Mouse (Mus musculus) embryonic fibroblast, embryonic 13.5 days (primary cell): ENCODE results near the gene Dlx2. TPM values are rescaled to one million over a fixed set of nuclear protein-coding genes. Genes with fewer than 3 reads are reported as not detected.

ENCODE experiments used
- H3K27ac ChIP-seq: 2 replicates; pipeline ENCODE4 v1.5.1; 2012; ENCODE audit warnings: low read length, control low read depth, inconsistent platforms; ENCODE audit not compliant: insufficient read depth
- H3K4me1 ChIP-seq: 2 replicates; pipeline ENCODE4 v1.6.1; 2011; ENCODE audit warnings: low read length; ENCODE audit not compliant: control insufficient read depth, insufficient read depth
- H3K4me3 ChIP-seq: 2 replicates; pipeline ENCODE4 v1.5.1; 2011; ENCODE audit warnings: mild to moderate bottlenecking, control low read depth, low read length; ENCODE audit not compliant: insufficient read depth
- CTCF ChIP-seq: IDR thresholded peaks from 2 replicates; pipeline ENCODE4 v1.5.1; 2011; ENCODE audit warnings: mild to moderate bottlenecking, control low read depth, low read length, moderate library complexity, borderline replicate concordance; ENCODE audit not compliant: insufficient read depth
- POLR2A ChIP-seq: IDR thresholded peaks from 2 replicates; pipeline ENCODE4 v1.6.1; 2011; ENCODE audit warnings: low read depth, mild to moderate bottlenecking, control low read depth, low read length, moderate library complexity
- polyA plus RNA-seq: library from polyadenylated mRNA; stranded (reverse); fragments of >200 nt; gene quantifications from 2 replicates; pipeline ENCODE4 v1.2.4, GENCODE M21; 2011; ENCODE audit warnings: low read depth; ENCODE audit not compliant: missing spikeins, insufficient read length

The Dlx2 gene
- polyA plus RNA-seq, 1 experiment: 2.4 TPM

- no peak overlapping the region for H3K4me3 ChIP-seq
- H3K4me1 ChIP-seq: no peaks in the 10 kb centered on the region
- TF ChIP-seq CTCF: no peak
- no peak overlapping the region for H3K27ac ChIP-seq
Measured at GRCm38 (mm10) chr2:71550330-71550729, 3.8 kb upstream of the Dlx2 start.

- TF ChIP-seq CTCF (peak; percentile 92), POLR2A (no peak)
- Histone ChIP-seq H3K4me3 (no peak overlapping the region), H3K4me1 (no peaks in the 10 kb centered on the region), H3K27ac (no peak overlapping the region)
Measured at GRCm38 (mm10) chr2:71547829-71548228, 1.3 kb upstream of the Dlx2 start.

- peak overlapping the region; percentile 58 for H3K4me3 ChIP-seq
- no peak overlapping the region; the same call in 1 of the 2 replicates for H3K27ac ChIP-seq
- H3K4me1 ChIP-seq: no peaks in the 10 kb centered on the region
- TF ChIP-seq POLR2A: no peak
- TF ChIP-seq CTCF: no peak
Measured at GRCm38 (mm10) chr2:71545882-71546639, 493 bp downstream of the Dlx2 start.

GRCm38 (mm10) chr2:71545401-71545881 is 1.1 kb downstream of the Dlx2 start:
- Histone ChIP-seq H3K4me1 (no peaks in the 10 kb centered on the region; the same call in 1 of the 2 replicates), H3K4me3 (peak overlapping the region; percentile 58), H3K27ac (no peak overlapping the region)
- TF ChIP-seq CTCF (no peak), POLR2A (no peak)

GRCm38 (mm10) chr2:71544391-71545285 is 1.9 kb downstream of the Dlx2 start:
- Histone ChIP-seq H3K27ac (peak overlapping the region; percentile 15; the same call in 1 of the 2 replicates), H3K4me1 (no peaks in the 10 kb centered on the region; the same call in 1 of the 2 replicates), H3K4me3 (peak overlapping the region; percentile 58)
- no peak for TF ChIP-seq POLR2A

GRCm38 (mm10) chr2:71543948-71544347 is 2.6 kb downstream of the Dlx2 start:
- peak overlapping the region; percentile 58 for H3K4me3 ChIP-seq
- H3K4me1 ChIP-seq: no peaks in the 10 kb centered on the region; the same call in 1 of the 2 replicates
- H3K27ac ChIP-seq: peak overlapping the region; percentile 15; the same call in 1 of the 2 replicates
- TF ChIP-seq CTCF (no peak), POLR2A (no peak)

GRCm38 (mm10) chr2:71543531-71543930 is 3.0 kb downstream of the Dlx2 start:
- TF ChIP-seq CTCF: no peak
- TF ChIP-seq POLR2A: no peak
- Histone ChIP-seq H3K4me1 (no peaks in the 10 kb centered on the region; the same call in 1 of the 2 replicates), H3K4me3 (peak overlapping the region; percentile 58; the same call in 1 of the 2 replicates), H3K27ac (0 out of 2 replicates have a peak overlapping the region, but pooled peaks have one; percentile 15)

- peak; percentile 41; the same call in 1 of the 2 replicates for TF ChIP-seq POLR2A
- TF ChIP-seq CTCF: no peak
- Histone ChIP-seq H3K4me1 (no peaks in the 10 kb centered on the region; the same call in 1 of the 2 replicates), H3K4me3 (0 out of 2 replicates have a peak overlapping the region, but pooled peaks have one; percentile 2), H3K27ac (peak overlapping the region; percentile 55; the same call in 1 of the 2 replicates)
Measured at GRCm38 (mm10) chr2:71542816-71543301, 3.7 kb downstream of the Dlx2 start.

GRCm38 (mm10) chr2:71542227-71542815 is 4.2 kb downstream of the Dlx2 start:
- TF ChIP-seq POLR2A: no peak; the same call in 1 of the 2 replicates
- no peak for TF ChIP-seq CTCF
- H3K4me3 ChIP-seq: 0 out of 2 replicates have a peak overlapping the region, but pooled peaks have one; percentile 2
- peak overlapping the region; percentile 30; the same call in 1 of the 2 replicates for H3K27ac ChIP-seq
- H3K4me1 ChIP-seq: no peaks in the 10 kb centered on the region; the same call in 1 of the 2 replicates
